Mouse (Mus musculus) heart, postnatal 0 days (tissue): ENCODE data around the gene Pdlim5. TPM values are rescaled to one million over a fixed set of nuclear protein-coding genes. Genes with fewer than 3 reads are reported as not detected.

Experiments used
- ATAC-seq: fragments of 200-750 bp; cut with Nextera tagmentation; 2 replicates; pipeline ENCODE4 v1.8.0; 2017; ENCODE audit warnings: low read depth, moderate number of reproducible peaks, moderate library complexity; ENCODE audit not compliant: insufficient read depth
- DNase-seq: peaks from one replicate; pipeline ENCODE4 v3.0.0-alpha.2; 2016; ENCODE audit warnings: low spot score
- H3K27ac ChIP-seq: fragments of 300-500 bp; sonication (generic); 2 replicates; pipeline ENCODE4 v1.5.1; 2014; ENCODE audit warnings: low read depth, mild to moderate bottlenecking
- H3K27me3 ChIP-seq: fragments of 300-500 bp; sonication (generic); 2 replicates; pipeline ENCODE4 v1.6.1; 2014; ENCODE audit warnings: low read length, mixed read lengths; ENCODE audit not compliant: control insufficient read depth, insufficient read depth
- H3K36me3 ChIP-seq: fragments of 300-500 bp; sonication (generic); replicated peaks from 2 replicates; pipeline ENCODE4 v1.6.1; 2014; ENCODE audit warnings: low read length, mixed read lengths; ENCODE audit not compliant: control insufficient read depth, insufficient read depth
- H3K4me1 ChIP-seq: fragments of 300-500 bp; sonication (generic); 2 replicates; pipeline ENCODE4 v1.6.1; 2014; ENCODE audit warnings: antibody characterized with exemption; ENCODE audit not compliant: control insufficient read depth, insufficient read depth
- H3K4me2 ChIP-seq: fragments of 300-500 bp; sonication (generic); 2 replicates; pipeline ENCODE4 v1.6.1; 2014; ENCODE audit warnings: low read depth, mild to moderate bottlenecking, low read length, moderate library complexity
- H3K4me3 ChIP-seq: fragments of 300-500 bp; sonication (generic); 2 replicates; pipeline ENCODE4 v1.5.1; 2014; ENCODE audit warnings: low read depth, low read length
- H3K9ac ChIP-seq: fragments of 300-500 bp; sonication (generic); replicated peaks from 2 replicates; pipeline ENCODE4 v1.6.1; 2014; ENCODE audit warnings: low read depth, low read length, mixed read lengths
- H3K9me3 ChIP-seq: fragments of 300-500 bp; sonication (generic); replicated peaks from 2 replicates; pipeline ENCODE4 v1.6.1; 2016; ENCODE audit warnings: low read length; ENCODE audit not compliant: control insufficient read depth
- CTCF ChIP-seq: IDR thresholded peaks from 2 replicates; pipeline ENCODE4 v1.5.1; 2016; ENCODE audit warnings: antibody characterized with exemption, control low read depth, low read depth
- EP300 ChIP-seq: IDR thresholded peaks from 2 replicates; pipeline ENCODE4 v1.6.1; 2016; ENCODE audit warnings: antibody characterized with exemption, low read depth
- WGBS: fragments of 180-500 bp; shearing (Covaris S2); extraction: QIAGEN DNeasy Blood & Tissue Kit; methylation state at CpG from one replicate; pipeline ENCODE4 v1.1.7; 2014; 5-methylcytosine and 5-hydroxymethylcytosine counted together
- polyA plus RNA-seq: library from polyadenylated mRNA; unstranded; fragments of >200 nt; fragmentation: Nextera tagmentation; extraction: Ambion mirVana; gene quantifications from 2 replicates; pipeline ENCODE4 v1.2.1, GENCODE M21; 2015
- total RNA-seq: library from RNA; depleted of rRNA; stranded (reverse); fragments of >200 nt; gene quantifications from 2 replicates; pipeline ENCODE4 v1.2.3, GENCODE M21; 2014; ENCODE audit warnings: low replicate concordance

The Pdlim5 gene
- total and polyA plus RNA-seq, 2 experiments from 2014 or later = 367 to 512 TPM

GRCm38 (mm10) chr3:142233606-142234465 is 161.7 kb downstream of the Pdlim5 start:
- Histone ChIP-seq H3K27ac (no peak overlapping the region), H3K4me3 (no peak overlapping the region), H3K4me1 (no peaks in the 10 kb centered on the region), H3K27me3 (no peaks in the 10 kb centered on the region), H3K4me2 (no peak overlapping the region), H3K36me3 (peaks cover 15% of the 10 kb centered on the region), H3K9me3 (no peaks in the 10 kb centered on the region), H3K9ac (no peak overlapping the region)
- DNase-seq (no peak), ATAC-seq (no peak)
- WGBS = 92% methylated on average over 16 of the region's 16 CpGs
- TF ChIP-seq EP300 (no peak), CTCF (no peak)

GRCm38 (mm10) chr3:142228665-142229064 is 166.8 kb downstream of the Pdlim5 start:
- Histone ChIP-seq H3K4me1 (no peaks in the 10 kb centered on the region), H3K27ac (no peak overlapping the region), H3K4me3 (no peak overlapping the region), H3K9me3 (no peaks in the 10 kb centered on the region), H3K4me2 (no peak overlapping the region), H3K9ac (no peak overlapping the region), H3K36me3 (no peaks in the 10 kb centered on the region), H3K27me3 (no peaks in the 10 kb centered on the region)
- 72% methylated on average over 7 of the region's 7 CpGs for WGBS
- ATAC-seq = no peak
- TF ChIP-seq EP300 = no peak
- no peak for TF ChIP-seq CTCF
- DNase-seq = no peak

GRCm38 (mm10) chr3:142222471-142223103 is 172.9 kb downstream of the Pdlim5 start:
- Histone ChIP-seq H3K9ac (no peak overlapping the region), H3K4me2 (no peak overlapping the region), H3K27me3 (no peaks in the 10 kb centered on the region), H3K4me3 (no peak overlapping the region), H3K4me1 (no peaks in the 10 kb centered on the region), H3K36me3 (no peaks in the 10 kb centered on the region), H3K27ac (no peak overlapping the region), H3K9me3 (no peaks in the 10 kb centered on the region)
- DNase-seq (no peak), ATAC-seq (no peak)
- WGBS = 83% methylated on average over 7 of the region's 7 CpGs
- TF ChIP-seq EP300 = no peak
- no peak for TF ChIP-seq CTCF

- no peak overlapping the region for H3K4me2 ChIP-seq
- H3K36me3 ChIP-seq = no peaks in the 10 kb centered on the region
- no peaks in the 10 kb centered on the region for H3K9me3 ChIP-seq
- H3K27ac ChIP-seq = no peak overlapping the region
- DNase-seq (no peak), ATAC-seq (no peak)
- no peak for TF ChIP-seq EP300
- TF ChIP-seq CTCF = no peak
- no peak overlapping the region for H3K9ac ChIP-seq
- H3K4me1 ChIP-seq = no peaks in the 10 kb centered on the region
- WGBS = 87% methylated on average over 9 of the region's 9 CpGs
- no peaks in the 10 kb centered on the region for H3K27me3 ChIP-seq
- H3K4me3 ChIP-seq = no peak overlapping the region
Measured at GRCm38 (mm10) chr3:142219910-142220309, 175.6 kb downstream of the Pdlim5 start.

- Histone ChIP-seq H3K9ac (no peak overlapping the region), H3K27me3 (no peaks in the 10 kb centered on the region), H3K4me1 (no peaks in the 10 kb centered on the region), H3K4me2 (no peak overlapping the region), H3K9me3 (no peaks in the 10 kb centered on the region), H3K4me3 (no peak overlapping the region), H3K36me3 (no peaks in the 10 kb centered on the region), H3K27ac (no peak overlapping the region)
- ATAC-seq = no peak
- DNase-seq = no peak
- TF ChIP-seq EP300 = no peak
- TF ChIP-seq CTCF = no peak
- WGBS = 60% methylated on average over 2 of the region's 2 CpGs
Measured at GRCm38 (mm10) chr3:142212821-142213220, 182.7 kb downstream of the Pdlim5 start.
